Mouse (Mus musculus): Measurements from ENCODE around the gene Sppl2c. TPM values are rescaled to one million over a fixed set of nuclear protein-coding genes. Genes with fewer than 3 reads are reported as not detected.
A peak's percentile ranks its signal among the peaks of the same experiment; 100 is the strongest.
"Not testable (repeated sequence)": the region's sequence is repeated elsewhere in the genome, so short reads cannot be mapped to it uniquely, and the experiment has no call there.

The Sppl2c gene
- total RNA-seq, 2 experiments from 2014 or later, result not detected

DNA sequence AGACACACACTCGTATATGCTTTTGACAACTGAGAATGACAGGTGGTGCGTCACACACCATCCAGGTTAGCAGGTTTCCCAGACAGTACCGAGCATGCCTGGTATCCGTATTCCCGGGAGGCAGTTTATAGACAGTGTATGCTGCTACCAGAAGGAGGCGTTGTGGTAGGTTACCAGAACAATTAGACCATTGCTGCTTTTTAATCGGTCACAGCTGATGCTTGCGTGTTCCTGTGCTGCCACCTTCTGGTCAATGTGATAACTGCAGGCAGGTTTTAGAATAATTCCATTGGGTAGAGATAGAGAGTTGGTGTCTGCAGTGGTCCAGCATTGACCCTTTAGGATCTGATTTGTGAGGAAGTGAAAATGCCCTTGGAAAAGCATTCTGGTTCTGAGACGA, 9.7 kb downstream of the Sppl2c start:
- DNase-seq (ENCODE audit: low spot score in 2 of 2), result peak; percentile 86 to 98

DNA sequence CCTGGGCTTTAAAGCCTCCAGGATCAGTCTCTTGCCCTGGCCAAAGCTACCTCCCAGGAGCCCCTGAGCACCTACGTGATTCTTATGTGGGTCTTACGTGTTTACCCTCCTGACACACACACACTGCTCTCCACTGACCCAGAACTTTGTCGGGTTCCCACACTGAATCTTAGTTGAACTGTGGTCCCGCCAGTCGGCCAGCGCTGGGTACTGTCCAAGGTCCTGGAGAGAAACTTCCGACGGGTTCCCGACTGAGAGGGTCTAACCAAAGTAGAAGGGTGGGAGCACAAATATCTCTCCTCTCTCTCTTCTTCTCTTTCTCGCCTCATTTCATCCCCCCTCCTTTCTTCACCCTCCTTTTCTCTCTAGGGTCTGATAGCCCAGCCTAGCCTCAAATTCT, 11.7 kb downstream of the Sppl2c start:
- DNase-seq (ENCODE audit: low spot score in 2 of 2), result no peak

GRCm38 (mm10) chr11:104203271-104203670, 17.1 kb downstream of the Sppl2c start:
- DNase-seq (ENCODE audit: low spot score in 2 of 2), result no peak

DNA sequence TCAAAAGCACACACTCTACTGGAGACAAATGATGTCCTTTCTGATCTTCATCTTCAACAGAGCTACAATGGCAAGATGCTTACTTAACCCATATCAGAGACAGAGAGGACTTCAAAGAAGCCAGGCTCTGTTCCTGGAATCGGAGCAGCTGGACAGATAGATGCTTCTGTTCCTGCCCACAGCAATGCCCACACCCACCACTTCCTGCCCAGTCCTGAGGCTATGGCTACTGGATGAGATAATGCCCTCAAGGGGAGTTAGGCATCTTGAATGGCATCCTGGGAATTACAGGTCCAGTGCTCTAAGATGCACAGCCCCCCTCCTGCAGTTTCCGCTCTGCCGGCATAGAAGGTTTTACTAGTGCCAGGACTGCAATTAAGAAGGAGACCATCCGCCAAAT, 20.4 kb downstream of the Sppl2c start:
- no peak for DNase-seq (ENCODE audit: low spot score in 2 of 2)

- DNase-seq (ENCODE audit: low spot score in 2 of 2), result no peak
Observed at GRCm38 (mm10) chr11:104209041-104209440, 22.9 kb downstream of the Sppl2c start.

DNA sequence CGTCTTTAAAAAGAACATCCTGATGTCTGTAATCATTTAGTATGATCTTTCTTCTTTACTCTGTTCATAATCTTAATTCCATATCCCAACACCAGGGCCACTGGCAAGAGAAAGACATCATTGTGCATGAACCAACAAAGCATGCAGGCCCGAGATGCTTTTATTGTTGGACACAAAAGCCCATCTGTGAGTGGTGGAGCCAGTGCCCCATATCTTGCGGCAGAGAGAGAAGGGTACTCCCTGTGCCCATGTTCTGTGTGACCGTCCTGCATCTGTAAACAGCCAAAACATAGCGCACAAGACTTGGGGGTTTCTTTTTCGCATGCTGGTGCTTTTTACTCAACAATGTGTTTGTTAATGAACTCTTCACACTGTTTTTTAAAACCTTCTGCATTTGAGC, 25.1 kb downstream of the Sppl2c start:
- peak in 1 of 2 experiments; percentile 51 for DNase-seq (ENCODE audit: low spot score in 2 of 2)

GRCm38 (mm10) chr11:104214128-104214527, 28.0 kb downstream of the Sppl2c start:
- DNase-seq (ENCODE audit: low spot score in 2 of 2), result not testable (repeated sequence)

GRCm38 (mm10) chr11:104218075-104218474, 31.9 kb downstream of the Sppl2c start:
- peak in 1 of 2 experiments; percentile 17 for DNase-seq (ENCODE audit: low spot score in 2 of 2)

GRCm38 (mm10) chr11:104220291-104220690, 34.2 kb downstream of the Sppl2c start:
- DNase-seq (ENCODE audit: low spot score in 2 of 2), result peak in 1 of 2 experiments; percentile 26

DNA sequence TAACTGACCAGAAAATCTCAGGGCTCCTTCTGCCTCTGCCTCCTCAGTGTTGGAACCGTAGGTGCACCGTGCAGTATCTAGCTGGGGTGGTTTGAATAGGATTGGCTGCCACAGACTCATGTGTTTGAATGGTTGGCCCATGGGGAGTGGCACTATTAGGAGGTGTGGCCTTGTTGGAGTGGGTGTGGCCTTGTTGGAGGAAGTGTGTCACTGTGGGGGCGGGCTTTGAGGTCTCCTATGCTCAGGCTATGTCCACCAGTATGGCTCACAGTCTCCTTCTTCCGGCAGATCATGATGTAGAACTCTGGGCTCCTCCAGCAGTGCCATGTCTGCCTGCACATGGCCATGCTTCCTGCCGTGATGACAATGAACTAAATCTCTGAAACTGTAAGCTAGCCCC, 35.6 kb downstream of the Sppl2c start:
- no peak for DNase-seq (ENCODE audit: low spot score in 2 of 2)

GRCm38 (mm10) chr11:104223301-104223700, 37.2 kb downstream of the Sppl2c start:
- no peak for DNase-seq (ENCODE audit: low spot score in 2 of 2)

- no peak for DNase-seq (ENCODE audit: low spot score in 2 of 2)
Observed at GRCm38 (mm10) chr11:104229391-104229790, 43.3 kb downstream of the Sppl2c start.

GRCm38 (mm10) chr11:104230066-104230778, 44.1 kb downstream of the Sppl2c start:
- no peak for DNase-seq (ENCODE audit: low spot score in 2 of 2)

DNA sequence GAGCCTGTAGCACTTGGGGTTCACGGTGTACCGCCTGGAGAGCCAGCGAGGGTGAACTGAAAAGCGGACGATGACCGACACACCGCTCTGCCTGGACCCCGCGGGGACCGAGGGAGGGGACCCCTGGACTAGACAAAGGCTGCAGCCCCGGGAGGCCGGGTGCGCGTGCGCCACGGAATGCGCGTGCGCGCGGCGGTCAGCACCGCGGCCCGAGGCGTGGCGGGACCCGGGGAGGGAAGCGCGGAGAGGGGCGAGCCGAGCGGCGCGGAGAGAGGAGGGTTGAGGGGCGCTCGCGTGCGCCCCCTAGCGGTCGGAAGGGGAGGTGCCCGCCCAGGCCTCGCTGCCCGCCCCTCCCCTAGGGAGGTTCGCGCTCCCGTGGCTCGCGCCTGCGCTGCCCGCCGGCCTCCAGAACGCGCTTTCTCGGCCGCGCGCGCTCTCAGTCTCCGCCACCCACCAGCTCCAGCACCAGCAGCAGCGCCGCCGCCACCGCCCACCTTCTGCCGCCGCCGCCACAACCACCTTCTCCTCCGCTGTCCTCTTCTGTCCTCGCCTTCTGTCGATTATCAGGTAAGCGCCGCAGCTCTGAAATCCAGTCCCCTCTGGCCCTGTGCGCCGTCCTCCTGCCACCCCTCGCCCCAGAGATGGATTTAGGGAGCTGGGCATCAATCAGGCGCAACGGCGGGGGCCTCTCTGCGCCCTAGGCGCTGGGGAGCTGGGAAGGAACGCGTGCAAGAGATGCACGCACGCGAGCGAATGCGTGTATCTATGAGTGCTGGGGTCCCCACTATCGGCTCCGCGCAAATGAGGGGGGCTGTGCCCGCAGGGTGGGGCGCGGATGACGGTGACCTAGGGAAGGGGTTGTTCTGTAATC, 45.1 kb downstream of the Sppl2c start, which contains the start of gene Mapt:
Gene Mapt (plus strand): TSS at position 350 of the 871 bp plus-strand sequence.
- peak; percentile 92 to 96 for DNase-seq (ENCODE audit: low spot score in 2 of 2)

GRCm38 (mm10) chr11:104232141-104233061, 46.3 kb downstream of the Sppl2c start:
- DNase-seq (ENCODE audit: low spot score in 2 of 2), result peak; percentile 69 to 78

DNA sequence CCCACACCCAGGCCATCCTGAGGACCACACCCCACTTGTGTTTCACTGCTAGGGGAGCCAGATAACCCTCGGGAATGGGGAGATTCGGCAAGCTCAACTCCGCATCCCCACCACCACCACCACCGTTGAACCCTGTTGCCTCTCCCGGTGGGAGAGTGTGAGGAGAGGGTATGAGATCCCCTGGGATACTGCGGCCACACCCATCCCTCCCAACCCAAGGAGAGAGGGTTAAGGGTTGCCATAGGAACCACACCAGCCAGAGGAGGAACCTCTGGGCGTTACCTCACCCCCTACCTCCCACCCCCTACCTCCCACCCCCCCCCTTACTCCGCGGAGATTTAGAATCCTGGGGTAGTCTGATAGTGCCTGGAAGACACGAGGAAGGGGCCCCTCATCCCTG, 47.0 kb downstream of the Sppl2c start:
- no peak for DNase-seq (ENCODE audit: low spot score in 2 of 2)

DNA sequence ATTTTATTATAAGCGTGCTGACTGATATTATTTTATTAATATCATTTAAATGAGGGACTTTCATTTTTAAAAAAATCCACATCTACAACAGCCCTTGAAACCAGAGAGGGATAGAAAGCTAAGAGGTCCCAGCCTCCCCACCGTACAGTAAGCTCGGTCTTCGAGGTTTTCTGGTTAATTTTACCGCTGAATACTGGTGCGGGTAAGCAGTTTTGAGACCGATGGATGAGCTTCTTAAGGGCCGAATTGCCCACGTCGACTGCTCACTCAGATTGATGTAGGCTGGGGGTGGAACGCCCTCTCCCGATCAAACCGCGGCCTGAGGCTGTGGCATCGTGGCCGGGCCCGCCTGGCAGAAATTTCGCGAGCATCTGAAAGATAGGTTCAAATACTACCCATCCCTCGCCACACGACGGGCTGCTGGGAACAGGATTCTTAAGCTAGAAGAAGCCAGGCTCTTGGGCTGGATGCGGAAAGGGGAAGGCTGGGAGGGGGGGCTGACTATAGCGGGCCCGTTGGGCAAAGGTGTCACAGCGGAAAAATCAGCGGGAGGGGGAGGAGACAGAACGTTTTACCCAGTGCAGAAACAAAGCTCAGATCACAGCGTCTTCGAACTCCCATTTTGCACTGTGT, 47.6 kb downstream of the Sppl2c start:
- DNase-seq (ENCODE audit: low spot score in 2 of 2), result no peak

DNA sequence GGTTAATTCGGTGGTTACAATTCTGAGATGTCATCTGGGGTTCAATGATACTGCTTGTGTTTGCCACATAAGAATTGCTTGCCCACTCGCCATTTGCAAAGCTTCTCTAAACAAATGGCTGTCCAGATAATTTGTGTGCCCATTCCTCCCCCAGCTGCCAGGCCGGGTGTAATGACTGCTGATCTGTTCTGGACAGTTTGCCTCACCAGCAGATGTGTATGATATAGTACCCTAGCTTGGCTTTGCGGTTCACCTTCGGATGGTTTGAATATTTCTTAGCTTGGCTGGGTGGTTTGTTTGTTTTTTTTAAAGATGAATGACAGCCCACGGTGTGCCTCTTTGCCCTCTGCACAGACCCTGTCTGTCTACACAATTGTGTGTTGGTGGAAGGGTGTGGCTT, 48.6 kb downstream of the Sppl2c start:
- no peak for DNase-seq (ENCODE audit: low spot score in 2 of 2)

- DNase-seq (ENCODE audit: low spot score in 2 of 2), result no peak
Observed at GRCm38 (mm10) chr11:104235881-104236280, 49.8 kb downstream of the Sppl2c start.

GRCm38 (mm10) chr11:104237226-104237625, 51.1 kb downstream of the Sppl2c start:
- peak; percentile 71 to 89 for DNase-seq (ENCODE audit: low spot score in 2 of 2)

All from layer of hippocampus, adult 18-20 months (tissue).